Mouse (Mus musculus): ENCODE results near the gene Olfr806.

DNA sequence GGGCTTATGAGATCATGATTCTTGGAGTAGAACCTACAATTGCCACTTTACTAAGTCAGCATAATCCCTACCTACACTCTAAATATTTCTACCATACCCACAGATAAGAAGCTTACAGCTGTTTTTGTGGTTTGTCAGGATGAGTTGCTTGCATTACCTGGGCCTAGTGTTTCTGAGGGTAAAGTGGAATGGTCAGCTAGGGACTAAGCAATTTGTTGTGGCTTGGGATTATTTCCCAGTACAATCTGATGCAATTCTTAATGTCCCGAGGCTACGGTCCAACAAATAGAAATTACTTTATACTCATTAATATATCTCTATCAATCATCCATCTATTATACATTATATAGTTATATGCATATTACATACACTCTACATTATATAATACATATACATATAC is 12.4 kb downstream of the Olfr806 start, which contains the start of gene Olfr805:
- TF ChIP-seq CTCF (IDR thresholded peaks at IDR 0.05; ENCODE audit: control insufficient read depth, insufficient read depth, insufficient read length) (no peak), USF1 (IDR thresholded peaks at IDR 0.05; ENCODE audit: low read depth) (no peak), MYOG (IDR thresholded peaks at IDR 0.05; ENCODE audit: control insufficient read depth, extremely low read depth, insufficient read length) (no peak)

Data from C2C12 (cell line).